Mouse (Mus musculus) left cerebral cortex, adult 2 months (tissue): Measurements from ENCODE around the gene Mark3. TPM values are rescaled to one million over a fixed set of nuclear protein-coding genes. Genes with fewer than 3 reads are reported as not detected.

Source experiments
- DNase-seq, 2 experiments: peaks; one replicate each; pipeline ENCODE4 v3.0.0; 2021 to 2022; ENCODE audit warnings: low spot score in 2 of 2, mixed read lengths in 1 of 2; ENCODE audit errors: extremely low spot score in 1 of 2
- H3K27ac ChIP-seq: fragments of 200-600 bp; 2 replicates; pipeline ENCODE4 v1.8.1; 2022
- H3K4me3 ChIP-seq: fragments of 200-600 bp; 2 replicates; pipeline ENCODE4 v1.8.1; 2022
- CTCF ChIP-seq: fragments of 200-600 bp; IDR thresholded peaks from 2 replicates; pipeline ENCODE4 v1.8.1; 2022; ENCODE audit warnings: antibody characterized with exemption, mild to moderate bottlenecking, moderate library complexity
- intact Hi-C: fragments of 180-260 bp; cut with DNase I; formaldehyde crosslinking; loops from one replicate; pipeline ENCODE4 v1.15.1; 2025
- long read RNA-seq, 2 experiments: library from polyadenylated mRNA; stranded (forward); transcript quantifications; one replicate each; pipeline ENCODE4 v2.0.0; 2021; ENCODE audit warnings: borderline mapping rate in 2 of 2
- total RNA-seq, 2 experiments: library from RNA; stranded (reverse); gene quantifications; 2 replicates each; pipeline ENCODE4 v1.2.3; 2021

Gene Mark3
- total RNA-seq, result 100 to 1,000 TPM; 102 TPM
- long read RNA-seq, experiment 1, full-length matches to known transcripts, result 95 of 145 reads
- long read RNA-seq, experiment 1, partial matches to known transcripts, result 7 of 145 reads
- long read RNA-seq, experiment 1, other reads (novel, unspliced or antisense), result 43 of 145 reads
- long read RNA-seq, experiment 2, transcript Mark3-202 (17 exons, 3,365 nt), result minor isoform, 13 of 92 reads
- long read RNA-seq, experiment 2, transcript Mark3-206 (18 exons, 2,807 nt), result major isoform, 23 of 92 reads
- long read RNA-seq, experiment 2, transcript Mark3-208 (18 exons, 2,394 nt), result minor isoform, 19 of 92 reads
- long read RNA-seq, experiment 2, partial matches to known transcripts, result 7 of 92 reads
- long read RNA-seq, experiment 2, other reads (novel, unspliced or antisense), result 30 of 92 reads

DNA sequence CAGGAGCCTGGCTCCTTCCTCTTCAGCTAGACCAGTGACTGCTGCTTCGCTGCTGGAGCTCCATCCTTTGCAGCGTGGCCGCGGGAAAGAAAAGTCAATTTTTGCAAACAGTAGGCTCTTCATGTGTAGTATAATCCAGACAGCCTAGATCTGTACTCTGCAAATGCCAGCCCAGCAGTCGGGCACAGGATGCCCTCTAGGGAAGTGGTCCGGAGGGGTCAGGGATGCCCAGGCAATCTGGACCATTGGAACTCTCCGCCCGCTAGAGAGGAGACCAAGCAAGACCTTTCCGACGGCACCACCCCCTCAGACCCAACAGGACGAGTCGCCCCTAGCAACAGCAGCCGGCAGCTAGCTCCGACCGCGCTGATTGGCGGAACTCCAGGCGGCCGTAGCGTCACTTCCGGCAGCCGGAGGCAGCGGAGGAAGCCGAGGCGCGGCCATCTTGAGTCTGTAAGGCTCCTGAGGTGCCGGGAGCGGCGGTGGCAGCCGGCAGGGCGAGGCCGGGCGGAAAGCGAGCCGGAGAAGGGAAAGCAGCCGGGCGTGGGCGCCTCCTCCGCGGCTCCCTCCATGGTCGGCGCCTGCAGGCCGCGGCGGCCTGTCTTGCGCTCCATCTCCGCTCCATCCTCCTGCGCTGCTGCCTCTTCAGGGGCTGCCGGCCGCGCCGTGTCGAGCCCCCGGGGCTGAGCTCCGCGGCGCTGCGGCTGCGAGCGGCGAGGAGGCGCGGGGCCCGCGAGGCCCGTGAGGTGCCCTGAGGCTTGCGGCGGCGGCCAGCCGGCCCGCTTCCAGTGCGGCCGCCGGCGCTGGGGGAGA, at the start of gene Mark3:
Gene Mark3, plus strand, starts transcription at position 450 of the 813 bp plus-strand sequence.
- intact Hi-C loops, result loop anchor here (2.0 to 5.0 kb wide), 2 partner anchors 35 to 73 kb away; partner anchors contain the start of gene Eif5
- DNase-seq, result peak; percentile 98 to 99
- Histone ChIP-seq H3K27ac (peak within 1 kb of the TSS; percentile 96), H3K4me3 (peak within 1 kb of the TSS; percentile 71)
- TF ChIP-seq CTCF, result no peak; the same call in 1 of the 2 replicates

DNA sequence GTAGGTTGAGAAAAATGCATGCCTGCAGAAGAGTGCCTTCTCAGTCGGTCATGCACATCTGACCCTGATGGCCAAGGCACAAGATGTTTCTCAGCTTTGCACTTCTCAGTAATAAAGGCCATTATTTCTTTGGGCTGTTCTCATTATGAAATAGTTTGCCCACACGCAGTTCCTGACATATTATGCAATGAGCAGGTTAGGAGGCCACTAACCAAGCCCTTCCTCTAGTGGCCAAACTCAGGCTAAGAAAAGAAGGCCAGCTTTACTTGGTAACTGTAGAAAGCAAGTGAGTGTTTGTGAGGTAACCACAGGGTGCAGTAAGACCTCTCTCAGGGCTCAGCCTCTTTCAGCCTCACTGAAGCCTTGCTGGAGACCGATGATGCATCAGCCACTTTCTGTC, 49.4 kb upstream of the Mark3 start:
- Histone ChIP-seq H3K27ac (no peak overlapping the region), H3K4me3 (no peak overlapping the region)
- intact Hi-C loops, result no loop called here
- DNase-seq, result no peak
- no peak for TF ChIP-seq CTCF

DNA sequence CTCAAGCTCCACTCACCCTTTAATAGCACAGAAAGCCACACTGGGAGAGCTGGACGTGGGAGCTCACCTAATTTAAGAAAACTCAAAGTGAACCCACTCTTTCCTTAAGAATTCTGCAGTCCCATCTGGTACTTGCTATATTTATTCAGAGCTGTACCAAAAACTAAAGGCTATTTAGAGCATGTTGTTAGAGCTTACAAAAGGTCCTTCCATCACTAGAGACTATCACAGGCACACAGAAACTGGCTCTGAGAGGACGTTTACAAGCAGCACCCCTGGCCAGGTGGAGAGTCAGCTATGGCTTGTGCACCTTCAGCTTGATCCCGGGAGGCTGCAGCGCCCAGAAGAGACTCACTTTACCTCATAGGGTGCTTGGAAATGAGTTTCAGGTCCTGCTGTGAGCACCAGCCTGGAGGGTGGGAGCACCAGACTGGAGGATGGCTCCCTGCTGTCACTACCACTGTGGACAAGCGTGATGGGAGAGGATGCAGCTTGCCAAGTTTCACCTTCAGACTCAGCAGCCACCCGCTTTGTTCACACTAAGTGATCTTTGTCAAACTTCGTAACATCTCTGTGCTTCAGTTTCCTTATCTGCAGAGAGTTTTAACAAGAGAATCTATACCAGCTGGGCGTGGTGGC, 46.6 kb upstream of the Mark3 start:
- intact Hi-C loops, result loop anchor here (2.0 kb wide), 1 partner anchor 23 kb away; no protein-coding TSS in a partner anchor
- Histone ChIP-seq H3K27ac (peak overlapping the region; percentile 83), H3K4me3 (no peak overlapping the region)
- TF ChIP-seq CTCF, result no peak
- DNase-seq, result peak in 1 of 2 experiments; percentile 50

DNA sequence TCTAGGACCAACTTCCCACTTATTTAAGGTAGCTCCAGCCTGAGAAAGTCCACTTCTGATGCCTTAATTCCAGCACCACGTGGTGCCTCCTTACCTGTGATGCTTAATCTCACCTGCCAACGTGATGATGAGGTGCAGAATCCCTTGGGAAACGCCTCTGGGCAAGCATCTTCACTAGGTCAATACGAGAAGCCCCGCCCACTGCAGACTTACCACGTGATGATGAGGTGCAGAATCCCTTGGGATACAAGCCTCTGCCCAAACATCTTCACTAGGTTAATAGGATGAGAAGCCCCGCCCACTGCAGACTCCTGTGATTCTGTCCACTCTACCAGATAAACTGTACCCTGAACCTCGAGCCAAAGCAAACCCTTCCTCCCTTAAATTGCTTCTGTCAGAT, 45.1 kb upstream of the Mark3 start:
- H3K4me3 ChIP-seq, result no peak overlapping the region
- intact Hi-C loops, result loop anchor here (2.0 kb wide), 1 partner anchor 24 kb away; no protein-coding TSS in a partner anchor
- DNase-seq, result no peak
- no peak overlapping the region for H3K27ac ChIP-seq
- TF ChIP-seq CTCF, result no peak

DNA sequence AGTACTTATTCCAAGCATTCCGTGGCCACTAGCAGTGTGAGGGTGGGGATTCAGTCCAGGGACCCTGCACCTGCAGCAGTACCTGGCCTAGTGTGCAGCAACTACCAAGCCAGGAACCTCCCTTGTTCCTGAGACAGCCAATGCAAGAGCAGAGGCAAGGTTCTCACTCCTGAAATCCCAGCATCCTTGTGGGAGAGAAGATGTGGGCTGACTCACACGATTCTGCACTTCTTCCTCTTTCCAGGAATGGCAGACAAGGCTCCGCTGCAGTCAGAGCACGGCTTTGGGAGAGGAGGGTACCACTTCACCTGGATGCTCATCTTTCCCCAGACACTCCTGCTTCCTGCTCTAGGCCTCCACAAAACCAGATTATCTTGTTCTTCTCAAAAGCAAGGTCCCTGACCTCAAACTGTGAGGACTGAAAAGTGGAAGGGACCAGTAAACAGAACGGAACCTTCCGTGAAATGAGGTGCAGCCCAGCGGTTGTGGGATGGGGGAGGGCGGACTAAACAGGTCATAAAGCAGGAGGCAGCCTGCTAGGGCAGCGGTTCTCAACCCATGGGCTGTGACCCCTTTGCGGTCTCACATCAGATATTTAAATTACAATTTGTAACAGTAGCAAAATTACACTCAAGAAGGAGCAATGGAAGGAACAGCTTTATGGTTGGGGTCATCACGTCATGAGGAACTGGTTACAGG, 41.1 kb upstream of the Mark3 start:
- Histone ChIP-seq H3K27ac (peak overlapping the region; percentile 78), H3K4me3 (no peak overlapping the region)
- DNase-seq, result peak in 1 of 2 experiments; percentile 12
- intact Hi-C loops, result no loop called here
- TF ChIP-seq CTCF, result no peak

DNA sequence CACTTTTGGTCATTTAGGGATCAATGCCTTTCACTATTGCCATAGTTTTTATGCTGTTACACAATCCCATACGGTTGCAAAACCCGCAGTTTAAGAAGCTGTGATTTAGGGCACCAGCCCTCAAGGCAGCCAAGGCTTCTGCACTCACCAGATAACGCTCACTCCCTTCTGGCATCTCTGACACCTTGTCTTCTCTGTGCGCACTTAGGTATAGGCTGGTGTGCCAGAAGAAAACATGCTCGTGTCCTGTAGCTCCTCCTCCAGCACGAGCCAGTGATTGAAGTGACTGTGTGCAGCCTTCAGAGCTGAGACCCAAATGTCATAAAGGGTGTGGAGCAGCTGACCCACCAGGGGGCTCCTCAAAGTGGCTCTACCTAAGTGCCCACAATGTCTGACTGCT, 39.0 kb upstream of the Mark3 start:
- intact Hi-C loops, result no loop called here
- H3K27ac ChIP-seq, result peak overlapping the region; percentile 44
- TF ChIP-seq CTCF, result no peak
- H3K4me3 ChIP-seq, result no peak overlapping the region
- no peak for DNase-seq

DNA sequence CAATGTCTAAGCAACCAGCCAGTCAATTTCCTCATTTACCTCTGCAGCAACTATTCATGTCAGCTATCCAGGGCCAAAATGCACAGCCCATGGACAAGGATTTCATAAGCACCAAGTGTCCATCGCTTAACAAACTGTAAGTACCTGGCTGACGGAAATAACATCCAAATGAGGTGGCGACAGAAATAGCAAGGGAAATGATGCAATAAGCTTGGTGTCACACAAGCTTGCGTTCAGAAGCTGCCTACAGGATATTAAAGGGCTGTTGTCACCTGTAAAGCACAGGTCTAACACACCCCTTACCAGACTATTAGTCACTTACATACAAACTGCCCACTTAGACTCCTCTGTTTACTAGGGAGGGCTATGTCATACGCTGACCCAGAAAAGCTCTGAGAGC, 38.6 kb upstream of the Mark3 start:
- DNase-seq, result no peak
- H3K4me3 ChIP-seq, result no peak overlapping the region
- no peak for TF ChIP-seq CTCF
- intact Hi-C loops, result no loop called here
- peak overlapping the region; percentile 44 for H3K27ac ChIP-seq

DNA sequence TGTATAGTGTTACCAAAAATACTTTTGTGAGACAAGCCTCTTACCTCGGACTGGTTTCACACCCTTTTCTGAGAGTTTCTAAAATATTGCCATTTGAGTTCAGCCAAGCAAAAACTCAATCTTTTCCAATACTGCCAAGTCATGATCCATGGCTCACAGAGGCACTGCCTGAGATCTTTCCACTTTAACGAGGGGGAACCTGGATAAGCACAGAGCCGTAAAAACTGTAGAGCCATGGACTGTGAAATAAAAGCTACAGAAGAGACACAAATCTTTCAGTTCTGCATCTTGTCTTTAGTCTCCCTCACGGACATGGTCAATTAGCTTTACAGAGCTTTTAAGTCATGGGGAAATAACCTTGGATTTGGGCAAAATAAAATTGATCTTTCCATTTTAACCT, 37.6 kb upstream of the Mark3 start:
- peak overlapping the region; percentile 88 for H3K4me3 ChIP-seq
- no peak for TF ChIP-seq CTCF
- intact Hi-C loops, result no loop called here
- peak overlapping the region; percentile 98 for H3K27ac ChIP-seq
- DNase-seq, result no peak

DNA sequence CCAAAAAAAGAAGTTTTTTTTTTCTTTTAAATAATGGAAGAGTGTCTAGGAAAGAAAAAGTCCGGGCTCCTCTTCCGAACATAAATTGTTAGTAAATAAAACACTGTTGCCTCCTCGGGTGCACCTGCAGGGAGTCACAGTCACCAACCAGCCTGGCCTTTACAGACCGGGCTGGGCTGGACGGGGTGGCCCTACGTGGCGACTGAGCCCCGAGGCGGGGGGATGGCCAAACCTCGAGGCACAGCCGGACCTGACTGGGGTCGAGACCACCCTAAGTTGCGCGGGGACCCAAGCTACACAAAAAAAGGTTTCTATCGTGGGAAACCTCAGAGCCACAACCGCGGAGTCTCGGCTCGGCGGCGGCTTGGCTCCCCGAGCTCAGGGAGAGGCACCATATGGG, 37.0 kb upstream of the Mark3 start:
- intact Hi-C loops, result no loop called here
- DNase-seq, result no peak
- peak overlapping the region; percentile 98 for H3K27ac ChIP-seq
- TF ChIP-seq CTCF, result no peak
- H3K4me3 ChIP-seq, result peak overlapping the region; percentile 88

DNA sequence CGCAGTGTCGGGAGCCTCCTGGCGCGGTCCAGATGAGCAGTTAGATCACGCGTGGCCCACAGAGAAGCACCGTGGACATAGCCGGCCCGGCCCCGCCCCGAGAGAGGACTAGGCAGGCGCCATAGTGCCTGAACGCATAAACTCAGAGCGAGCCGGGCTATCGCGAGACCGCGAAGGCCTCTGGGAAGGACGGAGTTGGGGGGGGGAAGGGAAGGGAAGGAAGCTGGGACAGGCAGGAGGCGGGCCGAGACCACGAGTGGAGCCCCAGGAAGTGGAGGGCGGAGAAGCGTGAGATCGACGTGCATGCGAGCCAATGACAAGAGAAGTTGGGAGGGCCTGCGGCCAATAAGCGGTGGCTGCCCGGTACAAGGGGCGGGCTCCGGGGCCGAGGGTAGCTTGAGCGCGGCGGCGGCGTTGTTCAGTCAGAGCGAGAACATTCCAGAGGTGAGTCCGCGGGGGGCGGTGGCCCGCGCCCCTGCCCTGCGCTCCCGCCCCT, 36.5 kb upstream of the Mark3 start, which contains the start of gene Eif5:
Gene Eif5, plus strand, starts transcription at position 221 of the 496 bp plus-strand sequence.
- peak within 1 kb of the TSS; percentile 98 for H3K27ac ChIP-seq
- TF ChIP-seq CTCF, result no peak
- peak within 1 kb of the TSS; percentile 88 for H3K4me3 ChIP-seq
- peak; percentile 99 to 100 for DNase-seq
- intact Hi-C loops, result loop anchor here (2.0 kb wide), 1 partner anchor 37 kb away; the partner anchor contains the start of gene Mark3
